Mouse (Mus musculus) heart, adult 9 months (tissue): ENCODE results near the gene Nudt9.
A peak's percentile ranks its signal among the peaks of the same experiment; 100 is the strongest.

Source experiments
- DNase-seq, 2 experiments: peaks; one replicate each; pipeline ENCODE4 v3.0.0; 2022; ENCODE audit warnings: low spot score in 2 of 2

Nudt9 gene

GRCm38 (mm10) chr5:104076361-104076760 lies 30.3 kb downstream of the Nudt9 start:
- no peak for DNase-seq

GRCm38 (mm10) chr5:104077508-104077907 lies 31.4 kb downstream of the Nudt9 start, which contains the start of gene Gm17660:
Gene Gm17660, minus strand, starts transcription at chr5:104077608.
- DNase-seq, result no peak

GRCm38 (mm10) chr5:104080736-104081135 lies 34.6 kb downstream of the Nudt9 start:
- DNase-seq, result no peak

- DNase-seq, result no peak
Measured at GRCm38 (mm10) chr5:104085366-104085765, 39.3 kb downstream of the Nudt9 start.

- DNase-seq, result no peak
Measured at GRCm38 (mm10) chr5:104089751-104090150, 43.6 kb downstream of the Nudt9 start.

- peak in 1 of 2 experiments; percentile 10 for DNase-seq
Measured at GRCm38 (mm10) chr5:104095416-104096077, 49.4 kb downstream of the Nudt9 start.

DNA sequence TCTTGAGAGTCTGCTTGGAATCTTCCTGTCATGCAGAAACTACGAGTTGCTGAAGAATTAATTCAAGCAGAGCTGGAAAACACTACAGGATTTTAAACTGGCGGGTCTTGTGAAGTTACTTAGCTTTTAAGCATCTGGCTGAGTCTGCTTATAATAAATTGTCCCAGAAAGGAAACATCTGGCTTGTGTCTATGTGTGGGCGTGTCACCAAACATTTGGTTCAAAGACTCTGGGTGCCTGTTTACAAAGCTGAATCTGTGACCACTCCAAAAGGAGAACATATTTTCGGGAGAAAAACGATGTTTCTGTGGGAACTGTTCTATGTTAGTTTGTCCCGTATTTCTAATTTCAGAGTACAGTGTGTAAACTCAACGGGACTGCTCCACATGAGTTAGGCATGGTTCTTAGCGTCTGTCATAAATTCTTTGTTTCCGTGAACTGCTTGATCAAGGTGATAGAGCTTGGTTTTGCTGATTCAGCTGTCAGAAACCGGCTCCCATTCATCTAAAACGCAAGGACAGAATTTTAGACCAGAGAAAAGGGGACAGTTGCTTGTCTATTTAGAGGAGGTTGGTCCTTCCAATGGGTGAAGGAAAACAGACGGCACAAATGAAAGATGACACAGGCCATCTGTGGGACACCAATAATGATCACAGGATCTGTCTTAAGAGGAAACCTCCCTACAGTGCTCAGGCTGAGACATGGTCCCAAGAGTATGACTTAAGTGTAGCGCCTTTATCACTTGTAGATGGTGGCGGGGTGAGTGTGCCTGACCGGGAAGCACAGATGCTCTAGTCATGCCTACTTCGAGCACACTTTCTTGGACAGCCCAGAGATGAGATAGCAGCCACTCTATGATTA lies 50.2 kb downstream of the Nudt9 start:
- peak; percentile 83 to 84 for DNase-seq

DNA sequence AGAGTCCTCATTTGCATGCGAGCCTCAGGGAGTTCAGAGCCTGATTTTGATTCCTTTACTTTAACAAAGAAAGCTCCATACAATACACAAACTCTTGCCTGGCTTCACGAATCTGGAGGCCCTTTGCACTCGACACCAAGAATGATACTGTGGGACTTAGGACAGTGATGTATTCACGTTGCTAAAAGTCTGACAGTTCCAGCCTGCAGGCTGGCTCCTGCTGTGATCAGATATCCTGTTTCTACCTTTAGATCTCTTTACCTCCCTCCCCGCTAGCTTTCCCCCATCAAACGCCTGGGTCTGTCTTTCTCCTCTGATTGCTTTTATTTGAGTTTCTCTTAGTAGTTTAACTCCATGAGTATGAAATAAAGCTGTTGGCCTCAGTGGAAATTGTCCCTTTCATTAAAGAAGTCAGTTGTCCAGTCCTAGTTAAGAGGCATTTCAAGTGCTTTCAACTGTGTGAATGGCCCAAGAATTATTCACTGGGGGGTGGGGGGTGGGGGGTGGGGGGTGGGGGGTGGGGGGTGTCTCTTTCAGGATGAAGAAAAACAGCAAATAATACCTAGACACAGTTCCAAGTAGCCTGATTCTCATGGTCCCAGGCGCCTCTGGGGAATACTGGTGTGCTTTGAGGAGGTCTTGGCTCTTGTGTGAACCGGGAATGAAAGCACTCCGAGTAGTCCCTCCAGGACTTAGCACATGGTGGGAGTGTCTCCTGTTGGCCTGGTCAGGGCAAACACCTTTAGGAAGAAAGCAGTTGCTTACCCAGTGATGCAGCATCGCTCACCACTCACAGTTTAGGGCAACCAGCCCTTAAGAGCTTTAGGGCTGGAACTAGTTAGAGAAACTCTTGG lies 55.8 kb downstream of the Nudt9 start:
- DNase-seq, result peak in 1 of 2 experiments; percentile 49

DNA sequence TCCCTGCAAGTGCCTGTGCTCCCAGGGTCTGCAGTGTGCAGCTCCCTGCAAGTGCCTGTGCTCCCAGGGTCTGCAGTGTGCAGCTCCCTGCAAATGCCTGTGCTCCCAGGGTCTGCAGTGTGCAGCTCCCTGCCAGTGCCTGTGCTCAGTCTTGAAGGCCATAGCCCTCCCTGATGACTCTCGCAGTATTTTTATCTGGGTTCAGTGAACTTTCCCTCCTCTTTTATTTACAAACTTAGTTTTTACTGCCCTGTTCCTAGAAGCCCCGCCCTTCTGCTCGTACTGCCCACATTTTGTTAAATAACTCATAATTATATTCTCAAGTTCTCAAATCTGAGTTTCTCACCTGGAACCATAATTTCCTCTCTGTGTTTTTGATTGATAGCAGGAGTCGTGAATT lies 57.1 kb downstream of the Nudt9 start:
- no peak for DNase-seq

DNA sequence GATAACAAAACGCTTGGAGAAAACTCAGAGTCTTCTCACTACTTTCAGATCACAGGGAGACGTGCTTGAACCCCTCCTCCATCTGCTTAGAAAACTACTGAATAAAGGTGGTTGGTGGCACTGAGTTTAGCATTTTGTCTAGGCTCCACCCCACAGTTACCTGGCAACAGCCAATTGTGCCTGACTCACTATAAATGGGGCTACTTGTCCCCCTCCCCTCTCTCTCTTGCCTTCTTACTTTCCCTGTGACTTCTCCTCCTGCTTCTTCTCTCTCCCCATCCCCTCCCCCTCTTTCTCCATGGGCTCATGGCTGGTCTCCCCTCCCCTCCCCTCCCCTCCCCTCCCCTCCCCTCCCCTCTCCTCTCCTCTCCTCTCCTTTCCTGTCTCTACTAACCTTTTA lies 58.0 kb downstream of the Nudt9 start:
- DNase-seq, result no peak

DNA sequence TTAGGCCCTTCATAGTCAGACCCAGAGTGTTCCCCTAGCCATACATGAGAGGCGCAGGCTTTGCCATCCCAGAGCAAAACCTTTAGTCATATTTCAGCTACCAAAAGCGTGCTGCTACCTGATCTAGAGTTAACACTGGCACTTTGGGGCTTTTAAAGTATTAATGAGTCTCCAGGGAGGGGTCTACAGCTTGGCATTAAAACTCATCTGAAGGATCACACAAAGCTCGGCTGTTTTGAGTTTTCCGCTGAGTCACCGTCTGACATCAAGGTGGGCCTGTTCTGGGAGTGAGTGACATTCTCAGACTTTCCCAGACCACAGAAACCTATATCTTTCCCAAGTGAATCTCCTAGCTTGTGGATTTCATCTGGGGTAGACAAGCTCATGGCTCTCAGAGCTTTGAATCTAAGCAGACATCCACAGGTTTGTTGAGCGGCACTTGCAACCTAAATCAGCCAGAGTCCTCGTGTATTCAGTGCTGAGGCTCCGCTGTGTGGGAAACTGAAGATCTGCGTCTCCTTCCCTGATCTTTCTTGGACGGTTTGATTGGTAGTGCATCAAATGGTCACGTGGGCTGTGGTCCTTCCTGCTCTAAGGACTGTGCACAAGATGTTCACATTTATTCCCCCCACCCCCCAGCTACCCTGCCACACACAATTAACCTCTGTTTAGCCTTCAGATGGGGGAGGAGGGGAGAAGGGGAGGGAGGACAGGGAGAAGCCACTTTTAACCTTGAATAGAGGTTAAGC lies 62.2 kb downstream of the Nudt9 start:
- no peak for DNase-seq

- DNase-seq, result no peak
Measured at GRCm38 (mm10) chr5:104108879-104109369, 62.8 kb downstream of the Nudt9 start.

- DNase-seq, result no peak
Measured at GRCm38 (mm10) chr5:104109516-104109915, 63.4 kb downstream of the Nudt9 start.

DNA sequence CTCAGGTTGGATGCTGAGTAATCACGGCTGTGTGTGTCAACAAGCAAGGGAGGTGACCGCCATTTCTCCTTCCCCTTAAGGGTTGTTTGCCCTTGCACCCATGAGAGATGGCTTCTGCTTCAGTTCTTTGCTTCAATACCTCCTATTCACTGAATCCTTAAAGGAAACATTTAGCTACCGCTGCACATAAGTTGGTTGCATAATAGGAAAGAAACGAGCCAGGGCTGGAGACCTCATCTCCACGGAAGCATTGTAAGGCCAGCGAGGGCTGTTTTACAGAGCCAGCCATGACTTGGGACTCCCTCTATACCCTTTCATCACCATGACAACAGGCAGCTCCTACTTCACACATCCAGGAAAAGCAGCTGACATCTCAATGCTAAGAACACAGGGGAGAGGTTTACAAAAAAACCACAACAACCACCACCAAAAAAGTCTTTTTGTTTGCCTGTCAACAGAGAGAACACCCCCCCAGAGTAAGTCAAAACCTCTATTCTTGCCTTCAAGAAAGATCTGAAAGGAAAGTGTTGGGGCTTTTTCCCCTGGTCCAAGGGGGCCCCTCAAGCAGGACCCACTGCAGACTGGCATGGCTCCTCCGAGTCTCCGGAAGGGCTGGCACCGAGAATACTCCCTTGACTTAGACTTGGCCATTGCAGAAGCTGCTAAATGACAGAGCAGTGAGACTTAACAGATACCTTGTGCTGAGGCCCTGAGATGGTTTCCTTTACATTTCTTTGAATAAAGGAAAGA lies 64.2 kb downstream of the Nudt9 start:
- DNase-seq, result peak in 1 of 2 experiments; percentile 42

- peak in 1 of 2 experiments; percentile 70 for DNase-seq
Measured at GRCm38 (mm10) chr5:104112016-104112415, 65.9 kb downstream of the Nudt9 start.

DNA sequence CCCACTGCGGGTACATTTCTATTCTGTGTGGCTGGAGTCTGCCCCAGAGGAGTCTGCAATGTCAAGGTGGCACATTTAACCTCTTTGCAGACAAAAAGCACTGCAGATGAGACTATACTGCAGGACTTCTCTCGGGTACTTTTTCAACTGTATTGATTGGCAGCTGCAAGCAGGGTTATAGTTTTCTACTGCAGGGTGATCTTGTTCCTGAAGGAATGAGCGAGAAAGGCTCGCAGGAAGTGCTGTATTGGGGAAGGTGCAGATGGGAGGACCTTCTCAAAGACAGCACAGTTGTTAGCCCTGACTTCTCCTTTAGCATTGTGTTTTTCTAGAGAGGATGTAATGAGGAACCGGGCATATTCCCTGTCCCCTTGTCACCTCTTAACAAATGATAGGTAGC lies 66.4 kb downstream of the Nudt9 start:
- no peak for DNase-seq

GRCm38 (mm10) chr5:104113491-104114172 lies 67.5 kb downstream of the Nudt9 start, which contains the start of gene Sparcl1:
Gene Sparcl1, minus strand, starts transcription at chr5:104113733.
- DNase-seq, result peak; percentile 79 to 91
